Mouse (Mus musculus) ES-Bruce4 (cell line): ENCODE measurements around the gene Slit3.

Experiments
- CTCF ChIP-seq: IDR thresholded peaks from one replicate; pipeline ENCODE4 v1.8.1; 2011; ENCODE audit warnings: low read depth, low read length
- POLR2A ChIP-seq: IDR thresholded peaks from one replicate; pipeline ENCODE4 v1.8.1; 2011; ENCODE audit warnings: low read length; ENCODE audit not compliant: insufficient read depth

DNA sequence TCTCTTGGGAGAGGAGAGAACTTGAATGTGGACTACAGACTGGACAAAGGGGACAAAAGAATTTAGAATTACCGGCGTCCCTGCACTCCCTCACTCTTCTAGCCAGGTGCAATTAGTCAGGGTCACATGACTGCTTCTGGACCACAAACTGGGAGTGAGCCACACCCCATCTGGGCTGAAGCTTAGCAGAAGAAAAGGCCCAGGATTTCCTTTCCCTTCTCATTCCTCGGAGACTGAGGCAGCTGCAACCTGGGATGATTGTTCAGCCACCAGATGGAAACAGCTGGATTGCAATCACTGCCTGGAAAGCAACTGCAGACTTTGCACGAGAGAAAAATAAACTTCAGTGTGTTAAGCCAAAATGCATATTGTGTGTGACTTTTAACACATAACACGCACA is 35.0 kb upstream of the Slit3 start:
- TF ChIP-seq POLR2A (no peak), CTCF (no peak)
